Mouse (Mus musculus): ENCODE results near the gene Eri3.

The Eri3 gene

GRCm38 (mm10) chr4:117577579-117577978 lies 27.4 kb downstream of the Eri3 start:
- DNase-seq (ENCODE audit: low spot score in 2 of 2), result no peak

DNA sequence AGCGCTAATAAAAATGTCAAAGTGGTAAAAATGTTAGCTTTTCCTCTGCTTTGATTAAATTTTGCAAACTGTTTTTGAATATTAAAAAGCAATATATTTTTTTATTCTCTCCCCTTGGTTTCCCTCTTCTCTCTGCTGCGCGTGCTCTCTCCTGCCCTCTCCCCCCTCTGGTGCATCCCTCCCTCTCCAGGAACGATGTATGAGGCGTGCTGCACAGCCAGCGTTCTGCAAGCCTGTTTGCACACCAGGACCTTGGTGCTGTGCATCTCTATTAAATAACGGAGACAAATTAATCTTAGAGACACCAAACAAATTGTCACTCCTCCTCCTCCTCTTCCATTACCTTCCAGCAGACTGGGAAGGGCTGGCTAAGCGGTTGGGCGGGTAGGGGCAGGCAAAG lies 31.5 kb downstream of the Eri3 start:
- no peak for DNase-seq (ENCODE audit: low spot score in 2 of 2)

DNA sequence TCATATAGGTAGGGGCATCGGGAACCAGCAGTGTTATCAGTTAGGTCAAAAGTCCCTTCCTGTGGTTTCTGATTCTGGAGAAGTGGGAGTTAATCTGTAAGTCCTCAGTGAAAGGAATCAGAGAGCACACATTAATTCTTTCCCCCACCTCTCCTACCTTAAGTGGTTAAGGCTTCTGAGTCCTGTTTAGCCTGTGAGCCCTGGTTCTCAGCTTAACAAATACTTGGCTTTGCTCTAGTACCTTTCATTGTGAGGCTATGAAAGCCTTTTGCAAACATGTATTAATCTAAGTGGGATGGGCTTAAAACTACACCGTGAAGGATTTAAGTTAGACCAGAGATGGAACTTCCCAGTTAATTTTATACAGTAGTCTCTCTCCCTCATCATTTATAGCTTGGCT lies 35.8 kb downstream of the Eri3 start:
- DNase-seq (ENCODE audit: low spot score in 2 of 2), result no peak

DNA sequence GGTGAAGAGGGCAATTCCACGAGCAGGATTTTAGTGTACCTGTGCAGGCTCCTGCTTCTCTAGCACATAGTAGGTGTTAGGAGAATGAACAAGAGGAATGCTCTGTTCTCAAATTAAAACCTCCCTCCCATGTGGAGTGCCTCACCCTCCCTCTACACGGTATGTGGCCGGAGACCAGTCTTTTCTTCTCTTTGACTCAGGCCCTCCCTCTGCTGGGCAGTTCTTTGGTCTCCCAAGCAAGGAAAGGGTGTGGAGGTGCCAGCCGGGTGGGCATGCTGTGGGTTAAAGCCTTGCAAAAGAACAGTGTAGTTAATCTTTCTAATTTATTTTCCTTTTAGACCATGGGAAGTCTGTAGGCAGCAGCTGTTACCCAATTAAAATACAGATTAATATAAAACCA lies 37.3 kb downstream of the Eri3 start:
- no peak for DNase-seq (ENCODE audit: low spot score in 2 of 2)

DNA sequence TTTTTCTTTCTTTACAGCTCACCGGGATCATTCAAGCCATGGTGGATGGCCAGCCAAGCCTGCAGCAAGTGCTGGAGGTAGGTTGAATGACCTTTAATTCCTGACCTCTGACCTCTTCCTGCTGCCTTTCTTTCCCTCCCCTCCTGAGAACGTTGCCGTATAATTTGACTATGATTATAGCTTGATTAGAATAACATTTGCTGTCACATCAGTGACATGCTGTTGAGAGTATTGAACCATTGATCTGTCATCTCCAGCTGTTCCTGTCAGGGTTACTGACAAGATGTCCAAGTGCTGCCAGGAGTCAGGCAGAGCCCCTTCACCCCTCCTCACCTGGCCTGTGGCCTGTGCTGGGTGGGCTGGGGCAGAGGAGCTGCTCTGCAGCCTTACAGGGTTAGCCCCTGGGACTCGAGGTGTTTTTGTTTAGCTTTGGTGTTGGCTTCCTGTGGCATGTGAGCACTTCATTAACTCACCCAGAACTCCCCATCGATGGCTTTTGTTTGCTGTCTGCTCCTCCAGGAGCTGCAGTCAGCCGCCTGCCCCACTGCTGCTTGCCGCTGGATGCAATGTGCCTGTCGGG lies 39.0 kb downstream of the Eri3 start:
- no peak for DNase-seq (ENCODE audit: low spot score in 2 of 2)

DNA sequence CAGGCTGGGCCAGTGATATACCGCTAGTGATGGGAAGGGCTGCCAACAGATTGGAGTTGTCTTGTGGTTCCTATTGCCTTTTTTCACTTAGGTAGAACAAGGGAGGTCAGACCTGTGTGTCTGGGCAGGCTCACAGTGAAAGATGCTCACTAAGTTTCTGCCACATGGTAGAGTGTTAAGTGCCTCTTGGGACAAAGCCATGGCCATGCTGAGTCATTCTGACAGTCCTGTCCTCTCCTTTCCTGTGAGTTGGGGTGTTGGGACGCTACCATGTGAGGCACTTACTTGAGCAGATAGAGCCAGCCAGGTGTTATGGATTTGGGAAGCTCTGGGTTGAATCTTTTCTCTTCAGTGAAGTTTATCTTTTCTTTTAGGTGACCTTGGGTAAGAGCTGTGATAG lies 40.6 kb downstream of the Eri3 start:
- no peak for DNase-seq (ENCODE audit: low spot score in 2 of 2)

DNA sequence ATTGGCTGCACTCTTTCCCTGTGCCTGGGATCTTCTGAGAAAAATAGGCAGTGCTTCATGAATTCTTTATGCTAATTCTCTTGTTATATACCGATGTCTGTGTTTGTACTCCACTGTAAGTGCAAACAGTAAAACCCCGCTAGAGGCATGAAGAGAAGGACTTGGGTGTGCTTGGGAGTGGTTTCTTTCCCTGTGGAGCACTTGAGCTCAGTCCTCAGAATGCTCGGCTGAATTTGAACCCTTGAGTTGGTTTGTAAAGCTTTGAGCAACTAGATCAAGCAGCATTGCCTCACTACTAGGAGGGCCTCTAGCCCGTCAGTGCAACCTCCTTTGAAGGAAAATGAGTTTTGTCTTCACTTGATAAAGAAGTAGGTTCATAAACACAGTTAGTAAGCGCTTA lies 42.0 kb downstream of the Eri3 start:
- DNase-seq (ENCODE audit: low spot score in 2 of 2), result no peak

DNA sequence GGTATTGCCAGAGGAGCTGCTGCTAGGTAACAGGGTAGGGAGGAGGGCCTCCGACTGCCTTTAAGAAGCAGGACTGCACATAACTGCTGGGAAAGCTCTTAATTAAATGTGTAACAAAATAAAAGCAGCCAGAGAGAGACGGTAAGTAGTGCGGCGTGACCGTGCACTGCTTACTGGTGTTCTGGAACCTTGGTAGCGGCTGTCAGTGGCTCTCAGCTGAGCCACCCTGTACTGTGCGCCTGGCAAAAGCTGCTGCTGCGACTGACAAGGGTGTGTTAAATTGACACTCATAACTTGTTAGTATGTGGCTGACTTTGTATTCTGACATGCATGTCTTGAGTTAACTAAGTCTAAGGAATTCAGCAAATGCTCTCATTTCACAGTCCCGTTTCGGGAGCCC lies 45.1 kb downstream of the Eri3 start:
- no peak for DNase-seq (ENCODE audit: low spot score in 2 of 2)

DNA sequence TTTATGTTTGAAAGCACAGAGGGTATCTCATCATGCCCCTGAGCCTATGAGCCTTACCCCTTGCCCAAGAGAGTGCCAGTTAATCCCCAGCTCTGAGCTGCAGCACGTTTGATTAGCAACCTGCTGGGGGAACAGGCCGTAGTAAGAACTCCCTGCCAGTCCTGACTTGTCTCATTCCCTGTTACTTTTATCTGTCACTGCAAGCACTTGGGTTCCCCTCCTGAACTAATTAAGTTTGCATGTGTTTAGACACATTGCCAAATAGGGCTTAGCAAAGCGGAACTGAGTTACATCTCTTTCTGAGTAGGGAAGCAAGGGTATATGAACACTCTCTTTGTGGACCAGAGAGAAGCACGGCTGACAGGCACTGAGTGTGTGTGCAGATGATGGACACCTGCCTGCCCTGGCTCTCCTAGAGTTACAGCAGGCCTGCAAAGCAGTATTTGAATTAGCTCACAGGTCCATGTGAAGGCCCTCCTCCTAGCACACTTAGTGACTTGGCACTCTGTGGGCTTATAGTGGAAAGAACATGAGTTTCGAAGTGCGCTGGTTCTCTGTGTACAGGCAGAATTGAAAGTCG lies 49.9 kb downstream of the Eri3 start:
- DNase-seq (ENCODE audit: low spot score in 2 of 2), result no peak

- no peak for DNase-seq (ENCODE audit: low spot score in 2 of 2)
Measured at GRCm38 (mm10) chr4:117601338-117601776, 51.2 kb downstream of the Eri3 start.

DNA sequence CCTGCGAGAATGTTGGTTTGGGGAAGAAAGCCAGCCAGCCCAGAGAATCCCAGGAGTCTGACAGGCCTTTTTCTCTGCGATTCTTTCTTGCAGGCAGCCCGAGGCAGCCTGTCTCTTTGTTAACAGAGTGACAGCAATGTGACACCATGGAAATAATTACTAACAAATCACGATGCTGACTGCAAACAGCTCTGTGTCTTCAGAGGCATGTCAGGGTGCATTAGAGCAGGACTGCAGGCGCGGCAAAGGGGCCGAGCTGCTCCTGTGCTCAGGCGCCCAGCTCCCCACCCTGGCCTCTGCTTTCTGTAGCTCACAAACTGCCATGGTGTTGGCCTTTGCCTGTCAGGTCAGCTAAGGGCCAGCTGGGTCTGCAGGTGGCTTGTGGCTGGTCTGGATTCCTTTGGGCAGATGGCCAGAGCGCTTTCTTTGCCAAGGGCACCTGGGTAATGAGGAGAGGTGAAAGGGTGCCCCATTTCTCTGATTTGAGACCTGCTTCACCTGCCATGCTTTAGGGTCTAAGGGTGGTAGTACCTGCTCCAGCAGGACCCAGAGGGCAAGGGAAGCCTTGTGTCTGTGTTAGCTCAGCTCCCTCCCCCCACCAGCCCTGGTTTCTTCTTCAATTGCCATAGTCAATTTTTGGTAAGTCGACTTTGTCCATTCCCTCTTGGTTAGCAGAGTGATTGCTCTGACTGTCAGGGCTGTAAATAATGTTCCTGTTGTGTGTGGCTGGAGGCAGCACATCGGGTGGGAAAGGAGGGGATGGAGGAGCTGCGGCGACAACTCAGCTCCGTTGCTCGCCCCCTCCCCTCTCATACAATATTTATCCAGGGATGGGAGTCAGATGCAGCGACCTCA lies 55.2 kb downstream of the Eri3 start:
- DNase-seq (ENCODE audit: low spot score in 2 of 2), result no peak

GRCm38 (mm10) chr4:117605954-117606227 lies 55.7 kb downstream of the Eri3 start:
- no peak for DNase-seq (ENCODE audit: low spot score in 2 of 2)

DNA sequence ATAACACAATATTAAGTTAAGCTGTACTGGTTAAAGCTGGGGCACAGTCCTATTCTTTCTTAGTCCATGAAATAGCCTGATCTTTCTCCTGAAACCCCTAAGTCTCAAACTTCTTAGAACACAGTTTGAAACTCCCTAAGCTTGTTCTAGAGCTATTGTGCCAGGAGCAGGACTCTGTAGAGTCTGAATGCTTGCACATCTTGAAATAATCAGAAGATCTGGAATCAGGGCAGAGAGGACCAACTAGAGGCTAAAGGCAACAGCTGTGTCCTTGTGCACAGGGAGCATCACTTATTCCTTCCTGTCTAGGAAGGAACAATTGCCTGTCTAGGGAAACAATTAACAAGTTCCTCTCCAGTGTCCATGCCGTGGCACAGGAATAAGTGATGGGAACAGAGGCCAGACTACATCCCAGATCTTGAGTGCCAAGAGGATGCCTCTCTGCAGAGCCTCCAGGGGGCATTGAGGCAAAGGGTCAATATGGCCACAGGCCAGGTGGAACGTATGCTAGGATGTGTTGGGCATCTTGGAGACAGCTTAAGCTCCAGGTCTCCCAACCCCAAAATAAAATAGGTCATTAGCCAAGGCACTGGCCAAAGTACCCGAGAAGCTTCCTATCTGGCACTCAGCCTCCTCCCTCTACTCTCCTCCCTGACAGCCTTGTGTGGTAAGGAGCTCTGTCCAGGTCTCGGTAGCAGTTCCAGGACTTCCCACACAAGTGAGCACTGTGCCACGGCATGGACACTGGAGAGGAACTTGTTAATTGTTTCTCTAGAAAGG lies 56.9 kb downstream of the Eri3 start:
- no peak for DNase-seq (ENCODE audit: low spot score in 2 of 2)

DNA sequence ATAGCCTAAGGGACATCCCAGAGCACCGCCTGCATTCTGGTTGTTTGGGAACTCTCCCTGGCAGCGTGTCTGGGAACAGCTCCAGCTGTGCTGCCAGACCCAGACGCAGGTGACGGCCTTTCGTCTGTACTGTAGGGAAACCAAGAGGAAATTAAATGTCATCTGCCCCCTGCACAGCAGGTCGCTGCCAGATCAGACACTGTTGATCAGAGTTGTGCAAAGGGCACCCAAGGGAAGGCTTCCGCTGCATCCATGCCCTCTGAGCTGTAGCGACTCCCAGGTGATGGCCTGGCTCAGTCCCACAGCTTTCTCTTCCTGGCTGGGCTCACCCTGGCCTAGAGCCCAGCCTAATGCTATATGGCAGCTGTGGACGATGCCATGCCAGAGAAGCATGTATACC lies 58.1 kb downstream of the Eri3 start:
- DNase-seq (ENCODE audit: low spot score in 2 of 2), result no peak

DNA sequence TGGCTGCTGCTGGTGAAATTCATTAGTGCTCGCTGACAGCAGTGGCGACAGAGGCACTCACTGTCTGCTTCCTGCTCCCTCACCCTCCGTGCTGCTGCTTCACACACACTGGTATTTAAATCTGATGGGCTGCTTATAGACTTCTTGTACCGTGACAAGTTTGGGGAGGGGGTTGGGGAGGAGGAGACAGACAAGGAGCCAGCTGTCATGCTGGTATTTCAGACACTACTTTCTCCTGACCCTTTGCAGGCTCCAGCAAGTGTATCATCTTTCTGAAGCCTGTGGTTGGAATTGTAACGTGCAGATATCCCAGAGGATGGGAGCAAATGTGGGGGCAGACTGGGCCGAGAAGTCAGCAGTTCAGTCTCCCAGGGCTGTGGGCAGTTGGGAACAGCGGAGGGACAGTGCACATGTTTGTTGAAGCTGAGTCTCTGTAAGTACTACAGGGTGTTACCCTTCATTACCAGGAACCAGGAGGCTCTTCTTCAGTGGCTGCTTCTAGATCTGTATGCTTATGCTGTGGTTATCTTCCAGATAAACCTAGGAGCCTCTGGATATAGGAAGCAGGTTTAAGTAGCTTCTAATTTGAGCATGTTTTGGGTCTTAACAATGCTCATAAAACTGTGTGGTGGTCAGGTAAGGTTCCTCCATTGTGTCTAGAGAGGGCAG lies 59.3 kb downstream of the Eri3 start:
- DNase-seq (ENCODE audit: low spot score in 2 of 2), result no peak

DNA sequence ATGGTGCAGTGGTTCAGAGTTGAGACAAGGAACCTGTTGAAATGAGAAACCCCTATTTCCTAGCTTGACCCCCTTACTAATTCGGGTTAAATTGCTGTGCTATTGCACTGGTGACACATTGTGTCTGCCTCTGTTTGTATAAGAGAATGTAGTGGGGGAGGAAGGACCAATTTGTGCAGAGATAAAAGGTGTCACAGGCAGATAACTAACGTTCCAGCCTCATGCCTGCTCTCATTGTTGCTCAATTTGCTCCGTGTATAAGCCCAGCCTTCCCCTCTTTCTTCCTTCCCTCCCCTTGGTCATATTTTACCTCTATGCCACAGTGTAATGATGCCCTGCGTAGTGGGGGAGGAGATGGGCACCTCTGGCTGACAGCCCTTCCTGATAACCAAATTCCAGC lies 61.2 kb downstream of the Eri3 start:
- no peak for DNase-seq (ENCODE audit: low spot score in 2 of 2)

DNA sequence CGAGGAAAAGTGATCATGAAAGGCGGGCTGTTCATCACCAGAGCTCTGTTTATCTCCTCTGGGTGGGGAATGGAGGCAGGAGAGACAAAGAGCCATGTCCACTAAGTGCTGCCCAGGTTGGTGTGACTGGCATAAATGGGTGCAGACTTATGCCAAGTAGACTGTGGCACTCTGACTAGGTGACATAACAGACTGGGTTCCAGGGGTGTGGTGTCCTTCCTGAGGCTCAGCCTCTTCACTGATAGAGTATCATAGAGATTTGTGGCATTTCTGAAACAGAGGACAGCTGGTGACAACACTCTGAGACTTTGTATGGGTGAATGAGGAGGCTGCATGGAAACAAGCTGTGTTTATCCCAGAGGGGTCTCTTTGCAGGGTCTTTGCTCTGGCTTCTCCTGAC lies 61.6 kb downstream of the Eri3 start:
- DNase-seq (ENCODE audit: low spot score in 2 of 2), result no peak

GRCm38 (mm10) chr4:117612713-117613112 lies 62.5 kb downstream of the Eri3 start:
- no peak for DNase-seq (ENCODE audit: low spot score in 2 of 2)

DNA sequence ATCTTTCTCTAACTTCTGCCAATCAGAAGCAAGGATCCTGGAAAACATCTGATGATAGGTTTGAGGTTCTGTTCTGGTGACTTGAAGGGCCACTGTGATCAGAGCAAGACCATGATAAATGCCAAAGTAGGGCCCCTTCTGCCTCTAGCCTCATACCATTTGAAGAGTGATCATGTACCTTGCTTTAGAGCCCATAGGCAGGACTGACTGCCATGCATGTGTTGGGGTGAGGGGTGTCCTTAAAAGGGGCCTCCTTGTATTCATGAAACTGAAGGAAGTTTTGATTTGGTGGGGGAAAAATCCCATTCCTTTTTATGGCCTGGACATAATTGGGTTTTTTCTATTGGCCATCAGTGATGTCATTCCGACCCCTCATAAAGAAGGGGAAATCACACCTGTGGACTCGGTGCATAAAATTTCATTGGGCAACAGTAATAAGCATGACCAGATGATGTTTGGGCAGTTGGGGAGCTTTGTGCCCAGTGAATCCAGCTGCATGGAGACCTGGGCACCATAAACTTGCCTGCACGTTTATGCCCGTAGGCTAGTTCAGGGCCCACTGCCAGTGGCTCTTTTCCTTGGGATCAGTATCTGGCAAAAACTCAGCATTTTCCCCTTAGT lies 63.1 kb downstream of the Eri3 start:
- no peak for DNase-seq (ENCODE audit: low spot score in 2 of 2)

DNA sequence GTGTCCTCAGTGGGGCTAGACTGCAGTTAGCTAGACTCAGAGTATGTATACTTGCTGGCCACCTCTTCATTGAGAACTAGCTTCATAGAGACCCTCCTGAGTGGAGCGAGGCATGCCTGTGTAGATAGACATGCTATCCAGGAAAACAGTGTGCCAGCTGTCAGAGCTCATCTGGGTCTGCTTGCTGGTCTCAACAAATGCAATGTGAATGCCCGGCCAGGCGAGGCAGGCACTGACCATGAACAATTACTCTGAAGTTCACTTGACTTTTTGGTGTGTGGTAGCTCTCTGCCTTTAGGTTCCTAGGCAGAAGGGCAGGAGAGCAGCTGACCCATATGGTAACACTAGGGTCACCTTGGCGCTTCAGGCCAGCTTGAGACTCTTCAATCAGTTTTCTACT lies 66.4 kb downstream of the Eri3 start:
- DNase-seq (ENCODE audit: low spot score in 2 of 2), result no peak

GRCm38 (mm10) chr4:117622270-117622669 lies 72.1 kb downstream of the Eri3 start:
- DNase-seq (ENCODE audit: low spot score in 2 of 2), result no peak

DNA sequence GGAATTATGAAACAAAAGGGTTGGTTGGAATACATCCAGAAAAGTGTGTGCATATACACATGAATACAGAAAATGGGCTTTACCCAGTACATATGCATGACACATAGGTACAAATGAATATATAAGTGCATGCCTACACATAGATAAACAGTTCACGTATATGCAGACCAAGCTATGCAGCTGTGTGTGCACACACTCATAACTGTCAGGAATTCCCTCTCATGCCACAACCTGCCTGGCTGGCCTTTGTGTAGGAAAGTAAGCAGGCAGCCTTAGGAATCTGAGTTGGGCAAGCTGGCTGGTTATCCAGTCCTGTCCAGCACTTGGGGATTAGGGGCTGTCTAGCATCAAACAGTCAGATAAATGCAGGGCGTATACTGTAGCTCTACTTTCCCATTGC lies 72.9 kb downstream of the Eri3 start:
- no peak for DNase-seq (ENCODE audit: low spot score in 2 of 2)

Measured in spleen, postnatal 36 days (tissue).